In genomic region chr15:99787625-99788120, GRCm38 (mm10) we compare ENCODE assay signal across 9 mouse cellular contexts. TPM values are rescaled to one million over a fixed set of nuclear protein-coding genes. Genes with fewer than 3 reads are reported as not detected.
A peak's percentile ranks its signal among the peaks of the same experiment; 100 is the strongest.
DNase-seq lines count a peak whose midpoint lies in the region; ATAC-seq and TF ChIP-seq lines count a peak whose summit lies in the region.
"Had no signal": no experiment of that assay in that cellular context is flagged by ENCODE, and none has a peak within 500 bp of the region (broad histone marks: within the 10 kb centered on the region; RNA-seq: fewer than 3 reads in every experiment).

No protein-coding gene starts in this region.

- no peak overlapping the region for H3K4me3 ChIP-seq in kidney, embryonic 15.5 days (replicated peaks)
- no peak overlapping the region for H3K4me3 ChIP-seq in heart, embryonic 10.5 days
- H3K4me3 ChIP-seq in lung, postnatal 0 days (ENCODE audit: low read depth, low read length): no peak overlapping the region
- H3K4me3 ChIP-seq in liver, postnatal 0 days (ENCODE audit: low read depth, low read length): no peak overlapping the region
- H3K4me3 ChIP-seq: myocyte had no signal

- TF ChIP-seq EP300 in lung, postnatal 0 days (IDR thresholded peaks at IDR 0.05): no peak
- no peak for TF ChIP-seq EP300 in liver, postnatal 0 days (IDR thresholded peaks at IDR 0.05; ENCODE audit: low read depth)

- H3K36me3 ChIP-seq in kidney, embryonic 15.5 days: peaks cover 59% of the 10 kb centered on the region
- H3K36me3 ChIP-seq in heart, embryonic 10.5 days: peaks cover 78% of the 10 kb centered on the region
- no peaks in the 10 kb centered on the region for H3K36me3 ChIP-seq in lung, postnatal 0 days (ENCODE audit: insufficient read depth, low read length)
- H3K36me3 ChIP-seq in liver, postnatal 0 days (replicated peaks; ENCODE audit: insufficient read depth, low read length): peaks cover 20% of the 10 kb centered on the region; the same call in 1 of the 2 replicates

- H3K4me2 ChIP-seq in kidney, embryonic 15.5 days: peak overlapping the region; percentile 36
- 0 out of 2 replicates have a peak overlapping the region, but pooled peaks have one; percentile 14 for H3K4me2 ChIP-seq in lung, postnatal 0 days (replicated peaks; ENCODE audit: low read depth, low read length)
- H3K4me2 ChIP-seq in liver, postnatal 0 days (ENCODE audit: low read depth, low read length): no peak overlapping the region

- H3K4me1 ChIP-seq in kidney, embryonic 15.5 days: peaks cover 21% of the 10 kb centered on the region
- no peaks in the 10 kb centered on the region for H3K4me1 ChIP-seq in heart, embryonic 10.5 days
- H3K4me1 ChIP-seq in lung, postnatal 0 days (ENCODE audit: insufficient read depth, low read depth, low read length): no peaks in the 10 kb centered on the region
- no peaks in the 10 kb centered on the region for H3K4me1 ChIP-seq in liver, postnatal 0 days (ENCODE audit: insufficient read depth)

- DNase-seq in kidney, adult 18-20 months: no peak
- DNase-seq in brain, adult 2 months (ENCODE audit: low read depth, low spot score): peak; percentile 80
- no peak for DNase-seq in heart, embryonic 10.5 days (ENCODE audit: low spot score)
- DNase-seq in lung, postnatal 0 days (ENCODE audit: low spot score): peak; percentile 52
- DNase-seq in liver, postnatal 0 days: no peak
- no peak for DNase-seq in B cell, adult 2 months

- H3K9me3 ChIP-seq in kidney, embryonic 15.5 days (replicated peaks): no peaks in the 10 kb centered on the region
- H3K9me3 ChIP-seq in heart, embryonic 10.5 days: no peaks in the 10 kb centered on the region
- H3K9me3 ChIP-seq in lung, postnatal 0 days (ENCODE audit: low read length): no peaks in the 10 kb centered on the region
- H3K9me3 ChIP-seq in liver, postnatal 0 days (ENCODE audit: low read length): no peaks in the 10 kb centered on the region

- H3K9ac ChIP-seq in kidney, embryonic 15.5 days: no peak overlapping the region
- H3K9ac ChIP-seq in lung, postnatal 0 days (replicated peaks; ENCODE audit: low read depth): no peak overlapping the region
- H3K9ac ChIP-seq in liver, postnatal 0 days (replicated peaks): no peak overlapping the region

- 32% methylated on average over 9 of the region's 9 CpGs for WGBS in kidney, embryonic 15.5 days
- WGBS in heart, embryonic 10.5 days: 76% methylated on average over 9 of the region's 9 CpGs
- WGBS in lung, postnatal 0 days: 56% methylated on average over 9 of the region's 9 CpGs
- 54% methylated on average over 9 of the region's 9 CpGs for WGBS in liver, postnatal 0 days (ENCODE audit: insufficient replicate concordance)

- no peak for TF ChIP-seq CTCF in lung, postnatal 0 days (IDR thresholded peaks at IDR 0.05)
- TF ChIP-seq CTCF in liver, postnatal 0 days (IDR thresholded peaks at IDR 0.05; ENCODE audit: low read depth): no peak

- H3K27ac ChIP-seq in kidney, embryonic 15.5 days: peak overlapping the region; percentile 73
- peak overlapping the region; percentile 47; the same call in 1 of the 2 replicates for H3K27ac ChIP-seq in heart, embryonic 10.5 days
- H3K27ac ChIP-seq in lung, postnatal 0 days (ENCODE audit: low read length): peak overlapping the region; percentile 11
- H3K27ac ChIP-seq in liver, postnatal 0 days (ENCODE audit: low read depth): no peak overlapping the region

- peak; percentile 46 for ATAC-seq in kidney, embryonic 15.5 days (replicated peaks; ENCODE audit: low FRiP score)
- ATAC-seq in lung, postnatal 0 days: peak; percentile 75
- ATAC-seq in liver, postnatal 0 days: no peak
- ATAC-seq in megakaryocyte, adult 5-6 weeks (ENCODE audit: poor library complexity, severe bottlenecking): no peak

- H3K27me3 ChIP-seq in kidney, embryonic 15.5 days: no peaks in the 10 kb centered on the region
- no peaks in the 10 kb centered on the region for H3K27me3 ChIP-seq in heart, embryonic 10.5 days (ENCODE audit: insufficient read depth, poor library complexity, severe bottlenecking)
- H3K27me3 ChIP-seq in lung, postnatal 0 days (replicated peaks; ENCODE audit: insufficient read depth, low read length): no peaks in the 10 kb centered on the region
- no peaks in the 10 kb centered on the region for H3K27me3 ChIP-seq in liver, postnatal 0 days (ENCODE audit: insufficient read depth, low read length)

RNA-seq across cellular contexts. Expression of gene Cers5, which starts 15.0 kb away (rescaled TPM):
- polyA plus RNA-seq in kidney, embryonic 15.5 days (2015; fragmentation: Nextera tagmentation; extraction: Ambion mirVana): 79.9 and 81.6 TPM in 2 replicates
- polyA plus RNA-seq in heart, embryonic 10.5 days (2016; fragmentation: Nextera tagmentation; extraction: Ambion mirVana): 56.5 and 60.3 TPM in 2 replicates
- polyA plus RNA-seq in lung, postnatal 0 days (2015; fragmentation: Nextera tagmentation; extraction: Ambion mirVana): 67.1 and 71.5 TPM in 2 replicates
- polyA plus RNA-seq in liver, postnatal 0 days (2015; fragmentation: Nextera tagmentation; extraction: Ambion mirVana): 6.7 and 7.0 TPM in 2 replicates
- total RNA-seq in megakaryocyte, adult 5-6 weeks (2015): 64.6 and 75.6 TPM in 2 replicates
- total RNA-seq in megakaryocyte, adult 5-6 weeks (2017): 42.3 and 45.3 TPM in 2 replicates

Comparison
In these comparisons a context has a peak if more than half of its experiments do, and no peak if none do; other contexts are left out.
1. ATAC-seq: peak in kidney, embryonic 15.5 days (single experiment) and lung, postnatal 0 days (single experiment); none in liver, postnatal 0 days (single experiment) and megakaryocyte, adult 5-6 weeks (single experiment).
2. DNase-seq: peak in brain, adult 2 months (single experiment) and lung, postnatal 0 days (single experiment); none in kidney, adult 18-20 months (single experiment), heart, embryonic 10.5 days (single experiment), liver, postnatal 0 days (single experiment) and B cell, adult 2 months (0 of 2).